Mouse (Mus musculus) neutrophil, adult 5-6 weeks (primary cell): ENCODE data around the gene Fbln7. TPM values are rescaled to one million over a fixed set of nuclear protein-coding genes. Genes with fewer than 3 reads are reported as not detected.

Source experiments
- total RNA-seq: library from RNA; stranded (forward); fragments of 200-1000 nt; gene quantifications from 2 replicates; pipeline ENCODE4 v1.2.3, GENCODE M21; 2017

The Fbln7 gene
- total RNA-seq, 1 experiment from 2014 or later: not detected

Other genes with a start within 250 kb of the Fbln7 start
- 100 and 127 TPM in 2 replicates for gene Anapc1, start 175.6 kb upstream of the Fbln7 start, total RNA-seq
- 0.12 TPM in 1 of 2 replicates, not detected in the other for gene Mertk, start 164.0 kb upstream of the Fbln7 start, total RNA-seq
- 44.1 and 49.2 TPM in 2 replicates for gene Tmem87b, start 44.9 kb upstream of the Fbln7 start, total RNA-seq
- gene Zc3h8, start 81.1 kb downstream of the Fbln7 start, total RNA-seq: 12.8 and 14.4 TPM in 2 replicates
- gene Zc3h6, start 104.4 kb downstream of the Fbln7 start, total RNA-seq: 10.5 and 11.4 TPM in 2 replicates
- gene Gm10762, start 104.7 kb downstream of the Fbln7 start, total RNA-seq: 6.4 and 7.7 TPM in 2 replicates
- gene Vinac1, start 185.2 kb downstream of the Fbln7 start, total RNA-seq: 0.12 TPM in 1 of 2 replicates, not detected in the other
- 1.4 and 4.2 TPM in 2 replicates for gene Ttl, start 203.0 kb downstream of the Fbln7 start, total RNA-seq
- gene Polr1b, start 238.0 kb downstream of the Fbln7 start, total RNA-seq: 14.5 and 17.3 TPM in 2 replicates